Mouse (Mus musculus) thymus, postnatal 0 days (tissue): ENCODE measurements around the gene Itga1. TPM values are rescaled to one million over a fixed set of nuclear protein-coding genes. Genes with fewer than 3 reads are reported as not detected.

Experiments
- DNase-seq: peaks from one replicate; pipeline ENCODE4 v3.0.0-alpha.2; 2015; ENCODE audit warnings: low spot score
- polyA plus RNA-seq: library from polyadenylated mRNA; unstranded; fragments of >200 nt; fragmentation: Nextera tagmentation; extraction: Ambion mirVana; gene quantifications from 2 replicates; pipeline ENCODE4 v1.2.1, GENCODE M21; 2015

The Itga1 gene
- polyA plus RNA-seq, 1 experiment from 2014 or later, result 2.5 TPM

- DNase-seq, result no peak
Measured at GRCm38 (mm10) chr13:114992260-114993014, 109.3 kb downstream of the Itga1 start.

- DNase-seq, result no peak
Measured at GRCm38 (mm10) chr13:114987668-114988067, 114.1 kb downstream of the Itga1 start.

GRCm38 (mm10) chr13:114987161-114987560, 114.6 kb downstream of the Itga1 start:
- peak; percentile 5 for DNase-seq

- no peak for DNase-seq
Measured at GRCm38 (mm10) chr13:114984658-114985057, 117.1 kb downstream of the Itga1 start.

- DNase-seq, result no peak
Measured at GRCm38 (mm10) chr13:114983116-114983515, 118.6 kb downstream of the Itga1 start.

- peak; percentile 39 for DNase-seq
Measured at GRCm38 (mm10) chr13:114980831-114981419, 120.8 kb downstream of the Itga1 start.

- DNase-seq, result no peak
Measured at GRCm38 (mm10) chr13:114974484-114975042, 127.2 kb downstream of the Itga1 start.

GRCm38 (mm10) chr13:114971905-114972304, 129.9 kb downstream of the Itga1 start:
- DNase-seq, result no peak

- peak; percentile 71 for DNase-seq
Measured at GRCm38 (mm10) chr13:114964233-114964632, 137.5 kb downstream of the Itga1 start.

GRCm38 (mm10) chr13:114954516-114954915, 147.2 kb downstream of the Itga1 start:
- DNase-seq, result no peak

GRCm38 (mm10) chr13:114933541-114933940, 168.2 kb downstream of the Itga1 start:
- no peak for DNase-seq

- DNase-seq, result peak; percentile 69
Measured at GRCm38 (mm10) chr13:114931775-114932294, 169.9 kb downstream of the Itga1 start, which contains the start of gene Itga2. Gene Itga2, minus strand, starts transcription at chr13:114932100.

GRCm38 (mm10) chr13:114930996-114931649, 170.6 kb downstream of the Itga1 start:
- peak; percentile 10 for DNase-seq

- no peak for DNase-seq
Measured at GRCm38 (mm10) chr13:114924785-114925184, 177.0 kb downstream of the Itga1 start.

- DNase-seq, result no peak
Measured at GRCm38 (mm10) chr13:114923331-114923730, 178.4 kb downstream of the Itga1 start.

GRCm38 (mm10) chr13:114915767-114916166, 186.0 kb downstream of the Itga1 start:
- peak; percentile 38 for DNase-seq

- no peak for DNase-seq
Measured at GRCm38 (mm10) chr13:114914963-114915362, 186.8 kb downstream of the Itga1 start.

GRCm38 (mm10) chr13:114914559-114914958, 187.2 kb downstream of the Itga1 start:
- DNase-seq, result no peak

GRCm38 (mm10) chr13:114910629-114911028, 191.1 kb downstream of the Itga1 start:
- no peak for DNase-seq

- no peak for DNase-seq
Measured at GRCm38 (mm10) chr13:114909514-114909913, 192.2 kb downstream of the Itga1 start.

- DNase-seq, result no peak
Measured at GRCm38 (mm10) chr13:114907876-114908275, 193.9 kb downstream of the Itga1 start.
